ENCODE assay signal across 11 mouse cellular contexts in genomic region chr3:94476301-94477035, GRCm38 (mm10). TPM values are rescaled to one million over a fixed set of nuclear protein-coding genes. Genes with fewer than 3 reads are reported as not detected.
DNase-seq lines count a peak whose midpoint lies in the region; ATAC-seq and TF ChIP-seq lines count a peak whose summit lies in the region.
"Had no signal": no experiment of that assay in that cellular context is flagged by ENCODE, and none has a peak within 500 bp of the region (broad histone marks: within the 10 kb centered on the region; RNA-seq: fewer than 3 reads in every experiment).

No protein-coding gene starts in this region.

- DNase-seq in cerebellum, adult 9-10 months = peak; percentile 36
- DNase-seq in cerebellum, postnatal 25 days = no peak
- no peak for DNase-seq in midbrain, embryonic 10.5 days (ENCODE audit: low spot score)
- DNase-seq in thymus, adult 18-20 months = no peak
- no peak for DNase-seq in spleen, postnatal 14 days (ENCODE audit: low spot score in 2 of 2)
- DNase-seq: heart, adult 11 months had no signal

- no peak for ATAC-seq in midbrain, embryonic 12.5 days (ENCODE audit: low FRiP score, low read depth)
- ATAC-seq in intestine, postnatal 0 days = peak; percentile 58

- no peak for TF ChIP-seq POLR2A in small intestine, adult 2 months (IDR thresholded peaks at IDR 0.05; ENCODE audit: low read depth, low read length)

- H3K4me1 ChIP-seq in midbrain, embryonic 12.5 days = peaks cover 62% of the 10 kb centered on the region
- peaks cover 83% of the 10 kb centered on the region for H3K4me1 ChIP-seq in midbrain, embryonic 10.5 days
- H3K4me1 ChIP-seq in intestine, postnatal 0 days (replicated peaks; ENCODE audit: control insufficient read depth, insufficient read depth, low read length) = no peaks in the 10 kb centered on the region
- H3K4me1 ChIP-seq in small intestine, adult 2 months (ENCODE audit: control insufficient read depth, insufficient read depth, insufficient read length, low read length) = peaks cover 25% of the 10 kb centered on the region

- 56% methylated on average over 8 of the region's 8 CpGs for WGBS in midbrain, embryonic 12.5 days
- WGBS in midbrain, embryonic 10.5 days = 74% methylated on average over 8 of the region's 8 CpGs
- 20% methylated on average over 8 of the region's 8 CpGs for WGBS in intestine, postnatal 0 days
- 24% methylated on average over 8 of the region's 8 CpGs for WGBS in small intestine, adult 2 months

- H3K27me3 ChIP-seq in midbrain, embryonic 12.5 days = 0 out of 2 replicates have a peak, but pooled peaks cover 4% of the 10 kb centered on the region
- H3K27me3 ChIP-seq in midbrain, embryonic 10.5 days (ENCODE audit: low read depth, poor library complexity, severe bottlenecking) = peaks cover 37% of the 10 kb centered on the region
- peaks cover 10% of the 10 kb centered on the region for H3K27me3 ChIP-seq in intestine, postnatal 0 days (replicated peaks; ENCODE audit: control insufficient read depth, insufficient read depth, low read length)
- H3K27me3 ChIP-seq in small intestine, adult 2 months (ENCODE audit: control insufficient read depth, insufficient read depth, low read length) = peaks cover 3% of the 10 kb centered on the region; the same call in 1 of the 2 replicates

- no peak for TF ChIP-seq CTCF in intestine, postnatal 0 days (IDR thresholded peaks at IDR 0.05; ENCODE audit: low read depth)
- no peak for TF ChIP-seq CTCF in small intestine, adult 2 months (IDR thresholded peaks at IDR 0.05; ENCODE audit: extremely low read depth, insufficient read length, insufficient replicate concordance, low read depth, low read length)

- H3K4me2 ChIP-seq in midbrain, embryonic 12.5 days (replicated peaks) = no peak overlapping the region
- H3K4me2 ChIP-seq in intestine, postnatal 0 days (replicated peaks; ENCODE audit: low read depth) = no peak overlapping the region
- H3K4me2 ChIP-seq: embryonic facial prominence, embryonic 15.5 days had no signal

- H3K27ac ChIP-seq in midbrain, embryonic 12.5 days (replicated peaks) = peak overlapping the region; percentile 32; the same call in 1 of the 2 replicates
- H3K27ac ChIP-seq in midbrain, embryonic 10.5 days (replicated peaks) = no peak overlapping the region; the same call in 1 of the 2 replicates
- H3K27ac ChIP-seq in intestine, postnatal 0 days (ENCODE audit: low read depth, low read length) = no peak overlapping the region
- H3K27ac ChIP-seq in small intestine, adult 2 months (ENCODE audit: insufficient read depth, low read depth, low read length) = peak overlapping the region; percentile 80
- H3K27ac ChIP-seq: embryonic facial prominence, embryonic 15.5 days had no signal

- no peak overlapping the region for H3K4me3 ChIP-seq in midbrain, embryonic 12.5 days
- H3K4me3 ChIP-seq in midbrain, embryonic 10.5 days = no peak overlapping the region
- no peak overlapping the region for H3K4me3 ChIP-seq in intestine, postnatal 0 days (ENCODE audit: low read depth, low read length)
- no peak overlapping the region for H3K4me3 ChIP-seq in small intestine, adult 2 months (ENCODE audit: low read depth, low read length)
- H3K4me3 ChIP-seq: embryonic facial prominence, embryonic 15.5 days had no signal

- H3K36me3 ChIP-seq in midbrain, embryonic 12.5 days = peaks cover 9% of the 10 kb centered on the region
- peaks cover 7% of the 10 kb centered on the region for H3K36me3 ChIP-seq in midbrain, embryonic 10.5 days
- no peaks in the 10 kb centered on the region for H3K36me3 ChIP-seq in intestine, postnatal 0 days (ENCODE audit: control insufficient read depth, insufficient read depth)
- no peaks in the 10 kb centered on the region for H3K36me3 ChIP-seq in small intestine, adult 2 months (ENCODE audit: control insufficient read depth, insufficient read depth, low read length)
- H3K36me3 ChIP-seq: embryonic facial prominence, embryonic 15.5 days had no signal

- no peaks in the 10 kb centered on the region for H3K9me3 ChIP-seq in midbrain, embryonic 12.5 days
- no peaks in the 10 kb centered on the region for H3K9me3 ChIP-seq in midbrain, embryonic 10.5 days (replicated peaks)
- H3K9me3 ChIP-seq in intestine, postnatal 0 days (ENCODE audit: control insufficient read depth) = no peaks in the 10 kb centered on the region
- H3K9me3 ChIP-seq: embryonic facial prominence, embryonic 15.5 days had no signal

- no peak overlapping the region for H3K9ac ChIP-seq in midbrain, embryonic 12.5 days (replicated peaks)
- H3K9ac ChIP-seq in intestine, postnatal 0 days (ENCODE audit: low read depth, low read length) = no peak overlapping the region
- H3K9ac ChIP-seq: embryonic facial prominence, embryonic 15.5 days had no signal

RNA-seq across cellular contexts. Expression of gene Celf3, which starts 1.6 kb away (rescaled TPM):
- polyA plus RNA-seq in midbrain, embryonic 12.5 days (2016; fragmentation: Nextera tagmentation; extraction: Ambion mirVana) = 222 and 240 TPM in 2 replicates
- polyA plus RNA-seq in midbrain, embryonic 10.5 days (2016; fragmentation: Nextera tagmentation; extraction: Ambion mirVana) = 69.0 and 128 TPM in 2 replicates
- 12.2 and 12.8 TPM in 2 replicates for polyA plus RNA-seq in intestine, postnatal 0 days (2015; fragmentation: Nextera tagmentation; extraction: Ambion mirVana)
- 12.1 and 26.1 TPM in 2 replicates for polyA plus RNA-seq in small intestine, adult 2 months (2012; rRNA removed)
- polyA plus RNA-seq: liver, adult 2 months had no signal

RNA-seq across cellular contexts. Expression of gene Riiad1, which starts 3.7 kb away (rescaled TPM):
- polyA plus RNA-seq in midbrain, embryonic 12.5 days (2016; fragmentation: Nextera tagmentation; extraction: Ambion mirVana) = 15.8 and 19.0 TPM in 2 replicates
- polyA plus RNA-seq in midbrain, embryonic 10.5 days (2016; fragmentation: Nextera tagmentation; extraction: Ambion mirVana) = 8.4 and 12.5 TPM in 2 replicates
- polyA plus RNA-seq in intestine, postnatal 0 days (2015; fragmentation: Nextera tagmentation; extraction: Ambion mirVana) = 3.5 and 3.9 TPM in 2 replicates
- 0.23 TPM in 1 of 2 replicates, not detected in the other for polyA plus RNA-seq in small intestine, adult 2 months (2012; rRNA removed)
- polyA plus RNA-seq: liver, adult 2 months had no signal

RNA-seq across cellular contexts. Expression of gene Oaz3, which starts 32.8 kb away (rescaled TPM):
- polyA plus RNA-seq in midbrain, embryonic 12.5 days (2016; fragmentation: Nextera tagmentation; extraction: Ambion mirVana) = 1.1 and 1.6 TPM in 2 replicates
- 0.58 and 0.65 TPM in 2 replicates for polyA plus RNA-seq in midbrain, embryonic 10.5 days (2016; fragmentation: Nextera tagmentation; extraction: Ambion mirVana)
- polyA plus RNA-seq in intestine, postnatal 0 days (2015; fragmentation: Nextera tagmentation; extraction: Ambion mirVana) = 0.35 and 0.56 TPM in 2 replicates
- polyA plus RNA-seq in small intestine, adult 2 months (2012; rRNA removed) = not detected in 2 replicates

RNA-seq across cellular contexts. Expression of gene Mrpl9, which starts 33.4 kb away (rescaled TPM):
- polyA plus RNA-seq in midbrain, embryonic 12.5 days (2016; fragmentation: Nextera tagmentation; extraction: Ambion mirVana) = 58.8 and 64.9 TPM in 2 replicates
- polyA plus RNA-seq in midbrain, embryonic 10.5 days (2016; fragmentation: Nextera tagmentation; extraction: Ambion mirVana) = 71.7 and 72.9 TPM in 2 replicates
- polyA plus RNA-seq in intestine, postnatal 0 days (2015; fragmentation: Nextera tagmentation; extraction: Ambion mirVana) = 33.5 and 35.2 TPM in 2 replicates
- 17.3 and 20.6 TPM in 2 replicates for polyA plus RNA-seq in small intestine, adult 2 months (2012; rRNA removed)

Comparison
In these comparisons a context has a peak if more than half of its experiments do, and no peak if none do; other contexts are left out.
1. H3K27ac ChIP-seq: peak in midbrain, embryonic 12.5 days (single experiment) and small intestine, adult 2 months (single experiment); none in midbrain, embryonic 10.5 days (single experiment) and intestine, postnatal 0 days (single experiment).